Mouse (Mus musculus) neural tube, embryonic 14.5 days (tissue): ENCODE data around the gene Sipa1l3. TPM values are rescaled to one million over a fixed set of nuclear protein-coding genes. Genes with fewer than 3 reads are reported as not detected.
A peak's percentile ranks its signal among the peaks of the same experiment; 100 is the strongest.

Source experiments
- ATAC-seq: fragments of 200-750 bp; cut with Nextera tagmentation; 2 replicates; pipeline ENCODE4 v1.8.0; 2017; ENCODE audit warnings: low read depth, mild to moderate bottlenecking, moderate TSS enrichment, moderate library complexity
- H3K27ac ChIP-seq: fragments of 300-500 bp; sonication (generic); 2 replicates; pipeline ENCODE4 v1.5.1; 2014; ENCODE audit warnings: low read depth, mild to moderate bottlenecking, control low read depth, low read length, moderate library complexity, mixed read lengths
- H3K27me3 ChIP-seq: fragments of 300-500 bp; sonication (generic); 2 replicates; pipeline ENCODE4 v1.6.1; 2014; ENCODE audit warnings: low read length; ENCODE audit not compliant: control insufficient read depth, insufficient read depth
- H3K36me3 ChIP-seq: fragments of 300-500 bp; sonication (generic); 2 replicates; pipeline ENCODE4 v1.6.1; 2014; ENCODE audit warnings: low read length, mixed read lengths; ENCODE audit not compliant: control insufficient read depth, insufficient read depth
- H3K4me1 ChIP-seq: fragments of 300-500 bp; sonication (generic); 2 replicates; pipeline ENCODE4 v1.6.1; 2014; ENCODE audit warnings: low read length; ENCODE audit not compliant: control insufficient read depth, insufficient read depth
- H3K4me2 ChIP-seq: fragments of 300-500 bp; sonication (generic); 2 replicates; pipeline ENCODE4 v1.6.1; 2014; ENCODE audit warnings: mild to moderate bottlenecking, low read depth, low read length, control low read depth
- H3K4me3 ChIP-seq: fragments of 300-500 bp; sonication (generic); 2 replicates; pipeline ENCODE4 v1.5.1; 2014; ENCODE audit warnings: low read depth, low read length, control low read depth, mixed read lengths
- H3K9ac ChIP-seq: fragments of 300-500 bp; sonication (generic); replicated peaks from 2 replicates; pipeline ENCODE4 v1.6.1; 2014; ENCODE audit warnings: low read depth, mild to moderate bottlenecking, control low read depth, low read length, mixed read lengths
- H3K9me3 ChIP-seq: fragments of 300-500 bp; sonication (generic); 2 replicates; pipeline ENCODE4 v1.6.1; 2016; ENCODE audit warnings: low read length; ENCODE audit not compliant: control insufficient read depth
- WGBS: fragments of 180-500 bp; shearing (Covaris S2); extraction: QIAGEN DNeasy Blood & Tissue Kit; methylation state at CpG from one replicate; pipeline ENCODE4 v1.1.7; 2014; 5-methylcytosine and 5-hydroxymethylcytosine counted together
- polyA plus RNA-seq: library from polyadenylated mRNA; unstranded; fragments of >200 nt; fragmentation: Nextera tagmentation; extraction: Ambion mirVana; gene quantifications from 2 replicates; pipeline ENCODE4 v1.2.1, GENCODE M21; 2014

The Sipa1l3 gene
- polyA plus RNA-seq, 1 experiment from 2014 or later, result 22.1 TPM

GRCm38 (mm10) chr7:29306619-29307018 lies 211.8 kb downstream of the Sipa1l3 start:
- WGBS, result 15% methylated on average over 7 of the region's 7 CpGs
- no peak overlapping the region for H3K27ac ChIP-seq
- H3K4me1 ChIP-seq, result peaks cover 36% of the 10 kb centered on the region

DNA sequence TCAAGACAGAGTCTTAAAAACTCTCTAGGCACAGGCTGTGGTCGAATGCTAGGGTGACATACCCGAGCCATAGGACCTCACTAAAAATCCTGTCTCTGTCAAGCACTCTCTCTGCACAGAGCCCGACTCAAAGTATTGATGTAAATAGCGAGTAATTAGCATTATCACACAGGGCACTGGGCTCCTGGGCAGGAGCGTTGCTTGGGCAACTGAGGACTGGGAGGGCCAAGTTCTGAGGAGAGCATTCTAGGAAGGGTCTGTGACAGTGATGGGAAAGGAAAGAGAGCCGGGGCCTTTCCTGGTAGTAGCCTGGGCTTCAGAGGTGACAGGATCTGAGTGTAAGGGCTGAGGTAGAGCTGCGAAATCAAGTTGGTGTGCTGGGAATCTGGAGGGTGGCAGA lies 212.3 kb downstream of the Sipa1l3 start:
- H3K9ac ChIP-seq, result peak overlapping the region; percentile 5; the same call in 1 of the 2 replicates
- H3K9me3 ChIP-seq, result no peaks in the 10 kb centered on the region
- H3K36me3 ChIP-seq, result peaks cover 3% of the 10 kb centered on the region; the same call in 1 of the 2 replicates
- H3K4me1 ChIP-seq, result peaks cover 36% of the 10 kb centered on the region
- 22% methylated on average over 7 of the region's 7 CpGs for WGBS
- no peak for ATAC-seq
- peak overlapping the region; percentile 22; the same call in 1 of the 2 replicates for H3K27ac ChIP-seq
- no peaks in the 10 kb centered on the region for H3K27me3 ChIP-seq
- peak overlapping the region; percentile 72 for H3K4me3 ChIP-seq
- peak overlapping the region; percentile 95 for H3K4me2 ChIP-seq

More at GRCm38 (mm10) chr7:29306619-29307018, 211.8 kb downstream of the Sipa1l3 start:
- ATAC-seq, result no peak
- H3K36me3 ChIP-seq, result peaks cover 6% of the 10 kb centered on the region; the same call in 1 of the 2 replicates
- H3K27me3 ChIP-seq, result no peaks in the 10 kb centered on the region
- H3K9ac ChIP-seq, result 0 out of 2 replicates have a peak overlapping the region, but pooled peaks have one; percentile 5
- peak overlapping the region; percentile 95 for H3K4me2 ChIP-seq
- H3K9me3 ChIP-seq, result no peaks in the 10 kb centered on the region
- H3K4me3 ChIP-seq, result peak overlapping the region; percentile 72

DNA sequence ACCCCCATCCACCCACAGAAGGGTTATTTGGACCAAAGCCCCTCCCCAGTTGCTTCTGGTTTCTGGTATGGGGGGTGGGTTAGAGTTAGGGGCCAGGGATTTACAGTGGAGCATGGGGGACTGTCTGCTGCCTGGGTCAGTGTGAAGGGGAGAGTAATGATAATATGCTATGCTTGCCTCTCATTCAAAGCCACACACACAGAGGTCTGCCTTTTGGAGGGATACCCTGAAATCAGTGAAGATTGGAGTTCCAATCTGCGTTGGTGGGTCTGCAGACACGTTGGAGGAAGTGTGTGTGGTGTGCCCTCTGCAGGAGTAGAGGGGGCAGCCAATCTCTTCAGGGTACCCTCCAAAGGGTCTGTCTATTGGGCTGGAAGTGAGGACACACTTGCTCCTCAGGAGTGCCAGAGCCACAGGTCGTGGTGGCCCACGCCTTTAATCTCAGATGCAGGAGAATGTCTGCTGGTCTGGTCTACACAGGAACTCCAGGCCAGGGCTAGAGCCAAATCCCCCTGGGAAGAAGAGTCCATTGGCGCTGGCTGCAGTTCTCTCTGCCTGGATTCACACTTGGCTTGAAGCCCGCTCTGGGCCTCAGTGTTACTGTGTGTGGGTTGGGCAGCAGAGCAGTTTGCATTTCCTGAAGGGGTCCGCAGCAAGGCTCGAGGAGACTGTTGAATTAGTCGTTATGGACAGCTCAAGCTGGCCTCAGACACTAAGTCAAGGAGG lies 213.0 kb downstream of the Sipa1l3 start:
- peak overlapping the region; percentile 85 for H3K27ac ChIP-seq
- no peak for ATAC-seq
- H3K36me3 ChIP-seq, result no peaks in the 10 kb centered on the region
- no peaks in the 10 kb centered on the region for H3K9me3 ChIP-seq
- peak overlapping the region; percentile 72 for H3K4me3 ChIP-seq
- peaks cover 33% of the 10 kb centered on the region for H3K4me1 ChIP-seq
- peak overlapping the region; percentile 95 for H3K4me2 ChIP-seq
- H3K9ac ChIP-seq, result peak overlapping the region; percentile 85
- 11% methylated on average over 9 of the region's 9 CpGs for whole genome bisulfite sequencing
- no peaks in the 10 kb centered on the region for H3K27me3 ChIP-seq

GRCm38 (mm10) chr7:29304463-29305262 lies 213.8 kb downstream of the Sipa1l3 start:
- Histone ChIP-seq H3K9ac (peak overlapping the region; percentile 85), H3K4me3 (peak overlapping the region; percentile 72), H3K27ac (peak overlapping the region; percentile 85), H3K36me3 (no peaks in the 10 kb centered on the region), H3K27me3 (no peaks in the 10 kb centered on the region), H3K4me2 (peak overlapping the region; percentile 95), H3K4me1 (peaks cover 30% of the 10 kb centered on the region), H3K9me3 (no peaks in the 10 kb centered on the region)
- WGBS, result under 1% methylated on average over 36 of the region's 48 CpGs
- 0 out of 2 replicates have a peak, but pooled peaks have one; percentile 3 for ATAC-seq

DNA sequence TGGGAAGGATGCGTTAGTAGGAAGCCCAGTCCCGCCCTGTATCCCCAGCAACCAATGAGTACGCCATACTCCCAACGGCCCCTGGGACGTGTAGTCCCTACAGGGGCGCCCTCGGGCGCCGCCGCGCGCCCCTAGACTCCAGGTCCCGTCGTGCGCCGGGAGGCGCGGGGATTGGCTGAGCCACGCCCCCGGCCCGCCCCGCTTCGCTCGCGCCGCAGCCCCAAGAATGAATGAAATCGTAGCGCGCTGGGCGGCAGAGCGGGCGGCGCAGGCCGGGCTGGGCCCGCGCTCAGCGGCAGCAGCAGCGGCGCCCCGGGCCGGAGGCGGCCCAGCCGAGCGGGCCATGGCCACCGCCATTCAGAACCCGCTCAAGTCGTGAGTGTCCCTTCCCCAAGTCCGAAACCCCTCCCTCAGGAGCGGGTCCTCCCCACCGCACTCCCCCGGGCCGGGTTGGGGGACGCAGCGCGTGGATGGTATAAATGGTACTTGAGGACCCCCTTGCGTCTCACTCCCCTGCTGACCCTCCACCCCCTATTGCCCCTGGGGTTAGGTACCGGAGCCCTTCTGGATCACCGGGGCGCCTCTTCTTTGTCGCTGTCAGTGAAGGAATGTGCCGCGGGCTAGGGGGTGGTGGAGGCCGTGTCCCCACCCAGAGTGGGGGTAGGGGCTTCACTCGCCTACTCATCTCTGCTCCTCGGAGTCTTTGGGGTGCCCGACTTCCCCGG lies 214.5 kb downstream of the Sipa1l3 start, which contains the start of gene Dpf1:
Gene Dpf1 (plus strand): TSS at position 214 of the 725 bp plus-strand sequence.
- no peaks in the 10 kb centered on the region for H3K9me3 ChIP-seq
- peak within 1 kb of the TSS; percentile 95 for H3K4me2 ChIP-seq
- under 1% methylated on average over 45 of the region's 67 CpGs for WGBS
- H3K4me3 ChIP-seq, result peak within 1 kb of the TSS; percentile 72
- peak; percentile 83 for ATAC-seq
- H3K27ac ChIP-seq, result peak within 1 kb of the TSS; percentile 85
- H3K4me1 ChIP-seq, result peaks cover 26% of the 10 kb centered on the region
- H3K36me3 ChIP-seq, result no peaks in the 10 kb centered on the region
- no peaks in the 10 kb centered on the region for H3K27me3 ChIP-seq
- H3K9ac ChIP-seq, result peak within 1 kb of the TSS; percentile 85

DNA sequence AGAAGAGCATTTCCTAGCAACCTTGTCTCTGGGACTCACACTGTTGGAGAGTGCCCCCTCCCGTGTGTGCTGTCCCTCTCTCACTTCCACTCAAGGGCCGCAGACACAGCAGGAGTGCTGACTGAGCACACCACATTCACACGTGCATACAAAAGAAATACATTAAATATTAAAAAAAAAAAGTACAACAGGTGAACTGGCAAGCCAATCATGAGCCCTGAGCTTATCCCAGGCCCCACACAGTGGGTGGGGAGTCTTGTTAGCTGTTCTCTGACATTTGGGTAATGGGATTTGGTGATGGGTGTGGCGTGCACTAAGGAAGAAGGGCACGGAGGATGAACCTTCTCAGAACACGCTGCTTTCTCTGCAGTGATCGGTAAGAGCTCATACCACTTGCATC lies 215.8 kb downstream of the Sipa1l3 start:
- peaks cover 26% of the 10 kb centered on the region for H3K4me1 ChIP-seq
- no peak for ATAC-seq
- WGBS, result 71% methylated on average over 7 of the region's 7 CpGs

DNA sequence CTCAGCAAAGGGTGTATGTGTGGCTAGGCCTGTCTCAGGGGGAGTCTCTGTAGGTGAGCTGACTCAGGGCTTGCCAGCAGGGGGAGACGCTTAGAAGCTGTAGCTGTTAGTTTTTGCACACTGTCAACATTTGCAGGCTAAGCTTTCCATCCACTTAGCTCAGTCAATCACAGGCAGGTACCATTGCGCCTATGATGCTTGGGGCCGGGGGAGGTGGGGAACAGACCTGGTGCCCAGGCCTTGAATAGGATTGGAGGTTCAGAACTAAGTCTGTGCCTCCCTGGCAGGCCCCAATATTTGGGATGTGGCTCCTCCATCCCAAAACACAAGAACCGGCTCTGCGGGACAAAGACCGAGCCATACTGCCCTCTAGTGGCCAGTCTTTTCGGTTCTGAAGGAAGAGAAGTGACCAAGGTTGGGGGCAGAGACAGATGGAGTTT lies 217.3 kb downstream of the Sipa1l3 start:
- Histone ChIP-seq H3K9me3 (no peaks in the 10 kb centered on the region), H3K4me3 (no peak overlapping the region), H3K27ac (no peak overlapping the region; the same call in 1 of the 2 replicates), H3K9ac (no peak overlapping the region), H3K36me3 (no peaks in the 10 kb centered on the region), H3K27me3 (no peaks in the 10 kb centered on the region), H3K4me2 (0 out of 2 replicates have a peak overlapping the region, but pooled peaks have one; percentile 22), H3K4me1 (peaks cover 13% of the 10 kb centered on the region)
- ATAC-seq, result no peak
- 2% methylated on average over 7 of the region's 7 CpGs for WGBS

More for the DNA sequence above, 215.8 kb downstream of the Sipa1l3 start:
- no peaks in the 10 kb centered on the region for H3K27me3 ChIP-seq
- H3K4me3 ChIP-seq, result no peak overlapping the region
- no peak overlapping the region for H3K4me2 ChIP-seq
- no peak overlapping the region for H3K9ac ChIP-seq
- H3K27ac ChIP-seq, result no peak overlapping the region
- H3K36me3 ChIP-seq, result no peaks in the 10 kb centered on the region
- no peaks in the 10 kb centered on the region for H3K9me3 ChIP-seq

GRCm38 (mm10) chr7:29296998-29297397 lies 221.4 kb downstream of the Sipa1l3 start:
- Histone ChIP-seq H3K9ac (no peak overlapping the region), H3K4me1 (peaks cover 6% of the 10 kb centered on the region; the same call in 1 of the 2 replicates), H3K27me3 (no peaks in the 10 kb centered on the region), H3K9me3 (no peaks in the 10 kb centered on the region), H3K4me3 (no peak overlapping the region), H3K4me2 (no peak overlapping the region), H3K36me3 (no peaks in the 10 kb centered on the region), H3K27ac (no peak overlapping the region)
- WGBS, result 10% methylated on average over 10 of the region's 10 CpGs
- no peak for ATAC-seq
